Mouse (Mus musculus): ENCODE measurements around the gene Grik1. TPM values are rescaled to one million over a fixed set of nuclear protein-coding genes. Genes with fewer than 3 reads are reported as not detected.

The Grik1 gene
- polyA plus RNA-seq, 1 experiment = not detected

GRCm38 (mm10) chr16:87848799-87849198 is 441.3 kb downstream of the Grik1 start:
- no peaks in the 10 kb centered on the region for H3K27me3 ChIP-seq (ENCODE audit: control insufficient read depth, insufficient read depth, low read length)
- no peak overlapping the region for H3K4me3 ChIP-seq (ENCODE audit: low read depth, low read length)
- TF ChIP-seq POLR2A (IDR thresholded peaks at IDR 0.05; ENCODE audit: low read depth, low read length) (no peak), CTCF (IDR thresholded peaks at IDR 0.05; ENCODE audit: extremely low read depth, insufficient read length, insufficient replicate concordance, low read depth, low read length) (no peak)
- H3K4me1 ChIP-seq (ENCODE audit: control insufficient read depth, insufficient read depth, insufficient read length, low read length) = peaks cover 4% of the 10 kb centered on the region; the same call in 1 of the 2 replicates
- no peak overlapping the region for H3K27ac ChIP-seq (ENCODE audit: insufficient read depth, low read depth, low read length)
- 73% methylated on average over 3 of the region's 3 CpGs for WGBS
- no peaks in the 10 kb centered on the region for H3K36me3 ChIP-seq (ENCODE audit: control insufficient read depth, insufficient read depth, low read length)

Other genes starting within 250 kb of the Grik1 start
- gene Cldn17, start 216.7 kb upstream of the Grik1 start, polyA plus RNA-seq (2012; rRNA removed) = not detected in 2 replicates